Mouse (Mus musculus) forebrain, embryonic 15.5 days (tissue): ENCODE results near the gene Aqr. TPM values are rescaled to one million over a fixed set of nuclear protein-coding genes. Genes with fewer than 3 reads are reported as not detected.

ENCODE experiments used
- ATAC-seq: fragments of 200-750 bp; cut with Nextera tagmentation; replicated peaks from 2 replicates; pipeline ENCODE4 v1.8.0; 2017; ENCODE audit warnings: mild to moderate bottlenecking, moderate TSS enrichment, moderate library complexity
- H3K27ac ChIP-seq: fragments of 300-500 bp; sonication (generic); replicated peaks from 2 replicates; pipeline ENCODE4 v1.5.1; 2015; ENCODE audit warnings: mild to moderate bottlenecking, inconsistent platforms
- H3K27me3 ChIP-seq: fragments of 300-500 bp; sonication (generic); 2 replicates; pipeline ENCODE4 v1.6.1; 2015; ENCODE audit warnings: inconsistent platforms
- H3K36me3 ChIP-seq: fragments of 300-500 bp; sonication (generic); 2 replicates; pipeline ENCODE4 v1.6.1; 2015; ENCODE audit warnings: mild to moderate bottlenecking, inconsistent platforms
- H3K4me1 ChIP-seq: fragments of 300-500 bp; sonication (generic); 2 replicates; pipeline ENCODE4 v1.6.1; 2015; ENCODE audit warnings: inconsistent platforms
- H3K4me2 ChIP-seq: fragments of 300-500 bp; sonication (generic); replicated peaks from 2 replicates; pipeline ENCODE4 v1.6.1; 2015; ENCODE audit warnings: mild to moderate bottlenecking, inconsistent platforms
- H3K4me3 ChIP-seq: fragments of 300-500 bp; sonication (generic); 2 replicates; pipeline ENCODE4 v1.5.1; 2015; ENCODE audit warnings: mild to moderate bottlenecking, inconsistent platforms
- H3K9ac ChIP-seq: fragments of 300-500 bp; sonication (generic); replicated peaks from 2 replicates; pipeline ENCODE4 v1.6.1; 2015; ENCODE audit warnings: mild to moderate bottlenecking, inconsistent platforms
- H3K9me3 ChIP-seq: fragments of 300-500 bp; sonication (generic); 2 replicates; pipeline ENCODE4 v1.6.1; 2016; ENCODE audit warnings: inconsistent platforms
- WGBS: fragments of 180-500 bp; shearing (Covaris S2); methylation state at CpG from one replicate; pipeline ENCODE4 v1.1.7; 2015; ENCODE audit warnings: mixed read lengths; 5-methylcytosine and 5-hydroxymethylcytosine counted together
- polyA plus RNA-seq: library from polyadenylated mRNA; unstranded; fragments of >200 nt; fragmentation: Nextera tagmentation; extraction: Ambion mirVana; gene quantifications from 2 replicates; pipeline ENCODE4 v1.2.1, GENCODE M21; 2015

The Aqr gene
- polyA plus RNA-seq, 1 experiment from 2014 or later = 49.9 TPM

DNA sequence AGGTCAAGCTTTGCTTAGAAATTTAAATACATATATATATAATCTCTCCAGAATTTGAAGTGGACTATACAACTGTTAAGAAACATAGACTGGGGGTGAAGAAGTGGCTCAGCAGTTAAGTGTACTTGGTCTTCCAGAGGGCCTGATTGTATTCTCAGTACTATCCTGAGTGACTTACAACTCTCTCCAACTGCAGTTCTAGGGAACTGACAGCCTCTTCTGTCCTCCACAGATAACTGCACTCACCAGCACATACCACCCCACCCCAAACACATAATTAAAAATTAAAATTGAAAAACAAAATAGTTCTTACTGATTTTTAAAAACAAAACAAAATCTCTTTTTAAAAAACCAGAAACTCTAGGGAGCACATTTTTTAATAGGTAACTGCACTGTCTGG, 13.6 kb downstream of the Aqr start:
- peaks cover 13% of the 10 kb centered on the region for H3K4me1 ChIP-seq
- H3K27me3 ChIP-seq = no peaks in the 10 kb centered on the region
- peaks cover 16% of the 10 kb centered on the region; the same call in 1 of the 2 replicates for H3K36me3 ChIP-seq
- ATAC-seq = no peak
- H3K27ac ChIP-seq = no peak overlapping the region
- H3K4me2 ChIP-seq = no peak overlapping the region
- H3K9ac ChIP-seq = no peak overlapping the region
- no peaks in the 10 kb centered on the region for H3K9me3 ChIP-seq
- no peak overlapping the region for H3K4me3 ChIP-seq

DNA sequence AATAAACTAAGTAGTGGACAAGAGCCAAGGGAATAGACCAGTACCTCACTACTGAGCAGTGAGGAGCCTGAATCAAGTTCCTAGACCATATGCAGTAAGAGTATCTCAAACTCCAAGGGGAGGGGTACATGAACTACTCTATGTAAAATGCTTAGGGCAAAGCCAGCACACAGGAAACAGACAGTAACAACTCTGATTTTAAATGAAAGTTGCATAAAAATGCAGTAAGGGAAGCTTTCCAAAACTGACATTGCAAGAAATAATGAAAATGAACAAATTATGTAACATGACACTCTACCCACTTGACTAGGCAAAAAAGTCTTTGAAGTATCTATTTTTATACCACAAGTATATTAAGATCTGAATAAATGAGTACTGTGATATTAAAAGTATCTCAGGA, 19.0 kb downstream of the Aqr start:
- Histone ChIP-seq H3K9ac (no peak overlapping the region), H3K27ac (no peak overlapping the region), H3K9me3 (no peaks in the 10 kb centered on the region), H3K36me3 (peaks cover 37% of the 10 kb centered on the region), H3K4me3 (no peak overlapping the region), H3K27me3 (no peaks in the 10 kb centered on the region), H3K4me2 (no peak overlapping the region), H3K4me1 (no peaks in the 10 kb centered on the region)
- no peak for ATAC-seq

- peaks cover 57% of the 10 kb centered on the region for H3K36me3 ChIP-seq
- no peak for ATAC-seq
Measured at GRCm38 (mm10) chr2:114161978-114162377, 24.8 kb downstream of the Aqr start.

GRCm38 (mm10) chr2:114157345-114157744, 29.5 kb downstream of the Aqr start:
- no peaks in the 10 kb centered on the region for H3K27me3 ChIP-seq
- no peaks in the 10 kb centered on the region for H3K4me1 ChIP-seq
- H3K27ac ChIP-seq = no peak overlapping the region
- H3K4me2 ChIP-seq = no peak overlapping the region
- H3K4me3 ChIP-seq = no peak overlapping the region
- H3K36me3 ChIP-seq = peaks cover 74% of the 10 kb centered on the region
- no peaks in the 10 kb centered on the region for H3K9me3 ChIP-seq
- no peak overlapping the region for H3K9ac ChIP-seq
- no peak for ATAC-seq
- WGBS = 88% methylated on average over 4 of the region's 4 CpGs

More at GRCm38 (mm10) chr2:114161978-114162377, 24.8 kb downstream of the Aqr start:
- no peak overlapping the region for H3K27ac ChIP-seq
- no peaks in the 10 kb centered on the region for H3K4me1 ChIP-seq
- H3K9me3 ChIP-seq = no peaks in the 10 kb centered on the region
- no peaks in the 10 kb centered on the region for H3K27me3 ChIP-seq
- WGBS = 90% methylated on average over 1 of the region's 1 CpGs
- no peak overlapping the region for H3K4me3 ChIP-seq
- H3K9ac ChIP-seq = no peak overlapping the region
- no peak overlapping the region for H3K4me2 ChIP-seq

DNA sequence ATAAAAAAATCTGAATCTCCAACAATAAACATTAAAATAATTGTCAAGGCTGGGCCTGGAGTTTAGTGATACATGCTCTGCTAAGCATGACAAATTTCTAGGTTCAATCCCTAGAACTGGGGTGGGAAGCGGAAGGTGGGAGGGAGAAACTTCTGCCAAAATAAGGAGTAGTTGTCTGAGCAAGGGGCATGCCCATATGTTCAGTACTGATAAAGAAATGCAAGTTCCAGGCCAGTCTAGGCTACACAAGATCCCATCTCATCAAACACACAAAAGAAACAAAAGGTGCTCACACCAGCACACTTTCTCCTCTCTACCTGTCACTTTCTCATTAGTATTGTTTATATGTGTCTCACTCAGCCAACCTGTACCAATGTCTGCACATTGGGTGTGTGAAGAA, 30.2 kb downstream of the Aqr start:
- no peak overlapping the region for H3K4me2 ChIP-seq
- no peak for ATAC-seq
- H3K9ac ChIP-seq = no peak overlapping the region
- no peaks in the 10 kb centered on the region for H3K27me3 ChIP-seq
- H3K36me3 ChIP-seq = peaks cover 72% of the 10 kb centered on the region
- WGBS = 100% methylated on average over 1 of the region's 1 CpGs
- no peak overlapping the region for H3K4me3 ChIP-seq
- no peaks in the 10 kb centered on the region for H3K9me3 ChIP-seq
- H3K27ac ChIP-seq = no peak overlapping the region
- H3K4me1 ChIP-seq = no peaks in the 10 kb centered on the region

DNA sequence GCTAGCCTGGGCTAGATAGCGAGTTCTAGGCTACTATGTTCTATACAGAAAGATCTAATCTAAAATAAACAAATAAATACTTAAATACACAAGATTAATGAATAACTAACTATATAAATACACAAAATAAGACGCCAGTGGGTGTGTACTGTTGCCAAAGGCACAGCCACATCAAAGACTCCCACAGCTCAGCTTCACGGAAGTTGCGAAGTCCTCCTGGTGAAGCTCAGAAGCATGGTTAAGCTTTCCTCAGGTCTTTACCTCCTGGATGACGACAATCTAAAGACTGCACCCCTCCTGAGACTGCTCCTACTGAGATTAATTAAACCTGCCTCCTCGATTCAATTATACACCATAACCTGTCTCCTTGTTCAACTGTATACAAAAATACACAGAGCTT, 33.6 kb downstream of the Aqr start:
- Histone ChIP-seq H3K27me3 (no peaks in the 10 kb centered on the region), H3K9me3 (no peaks in the 10 kb centered on the region), H3K9ac (no peak overlapping the region), H3K4me3 (no peak overlapping the region), H3K4me2 (no peak overlapping the region), H3K27ac (no peak overlapping the region), H3K4me1 (no peaks in the 10 kb centered on the region), H3K36me3 (peaks cover 77% of the 10 kb centered on the region)
- WGBS = 94% methylated on average over 6 of the region's 6 CpGs
- no peak for ATAC-seq

GRCm38 (mm10) chr2:114146864-114147458, 39.9 kb downstream of the Aqr start:
- Histone ChIP-seq H3K36me3 (peaks cover 69% of the 10 kb centered on the region), H3K4me3 (no peak overlapping the region), H3K9me3 (no peaks in the 10 kb centered on the region), H3K27ac (no peak overlapping the region), H3K27me3 (no peaks in the 10 kb centered on the region), H3K9ac (no peak overlapping the region), H3K4me2 (no peak overlapping the region), H3K4me1 (no peaks in the 10 kb centered on the region)
- 88% methylated on average over 15 of the region's 15 CpGs for WGBS
- no peak for ATAC-seq

DNA sequence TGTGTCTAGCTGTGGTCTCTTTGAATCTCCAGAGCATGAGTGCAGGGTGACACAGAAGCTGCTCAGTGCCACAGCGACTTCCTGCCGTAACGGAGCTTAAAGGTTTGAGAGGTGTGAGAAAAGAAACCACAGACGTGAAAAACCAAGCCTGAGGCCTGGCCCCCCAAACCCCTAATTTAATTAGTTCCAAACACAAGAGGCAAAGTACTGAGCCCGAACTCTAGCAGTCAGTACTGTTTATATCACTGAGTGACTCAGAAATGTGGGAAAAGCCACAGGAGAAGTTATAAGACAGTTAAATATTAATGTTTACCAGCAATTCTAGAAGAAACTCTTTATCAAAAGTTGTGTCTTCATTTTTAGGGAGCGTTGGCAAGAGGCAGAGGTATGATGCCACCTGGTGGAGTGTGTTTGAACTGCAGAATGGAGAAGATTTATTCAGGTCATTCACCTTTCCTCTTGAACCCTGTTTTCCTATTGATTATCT, 41.5 kb downstream of the Aqr start:
- H3K9ac ChIP-seq = no peak overlapping the region
- no peaks in the 10 kb centered on the region for H3K27me3 ChIP-seq
- WGBS = 76% methylated on average over 6 of the region's 6 CpGs
- no peaks in the 10 kb centered on the region for H3K4me1 ChIP-seq
- H3K4me2 ChIP-seq = no peak overlapping the region
- H3K27ac ChIP-seq = no peak overlapping the region
- H3K36me3 ChIP-seq = peaks cover 72% of the 10 kb centered on the region
- H3K9me3 ChIP-seq = no peaks in the 10 kb centered on the region
- H3K4me3 ChIP-seq = no peak overlapping the region
- ATAC-seq = no peak

GRCm38 (mm10) chr2:114144915-114145314, 41.9 kb downstream of the Aqr start:
- Histone ChIP-seq H3K4me3 (no peak overlapping the region), H3K4me1 (no peaks in the 10 kb centered on the region), H3K36me3 (peaks cover 72% of the 10 kb centered on the region), H3K9me3 (no peaks in the 10 kb centered on the region), H3K4me2 (no peak overlapping the region), H3K27ac (no peak overlapping the region), H3K27me3 (no peaks in the 10 kb centered on the region), H3K9ac (no peak overlapping the region)
- ATAC-seq = no peak
- WGBS = 85% methylated on average over 5 of the region's 5 CpGs

- no peak overlapping the region for H3K27ac ChIP-seq
- H3K9ac ChIP-seq = no peak overlapping the region
- H3K4me2 ChIP-seq = no peak overlapping the region
- no peaks in the 10 kb centered on the region for H3K9me3 ChIP-seq
- peaks cover 74% of the 10 kb centered on the region for H3K36me3 ChIP-seq
- 75% methylated on average over 6 of the region's 6 CpGs for WGBS
- ATAC-seq = no peak
- no peak overlapping the region for H3K4me3 ChIP-seq
- no peaks in the 10 kb centered on the region for H3K4me1 ChIP-seq
- no peaks in the 10 kb centered on the region for H3K27me3 ChIP-seq
Measured at GRCm38 (mm10) chr2:114143842-114144241, 43.0 kb downstream of the Aqr start.

- no peaks in the 10 kb centered on the region for H3K4me1 ChIP-seq
- H3K9ac ChIP-seq = no peak overlapping the region
- no peak overlapping the region for H3K27ac ChIP-seq
- no peak overlapping the region for H3K4me3 ChIP-seq
- H3K36me3 ChIP-seq = peaks cover 74% of the 10 kb centered on the region
- no peak for ATAC-seq
- 95% methylated on average over 9 of the region's 9 CpGs for WGBS
- no peaks in the 10 kb centered on the region for H3K9me3 ChIP-seq
- H3K4me2 ChIP-seq = no peak overlapping the region
- H3K27me3 ChIP-seq = no peaks in the 10 kb centered on the region
Measured at GRCm38 (mm10) chr2:114136755-114137154, 50.1 kb downstream of the Aqr start.

DNA sequence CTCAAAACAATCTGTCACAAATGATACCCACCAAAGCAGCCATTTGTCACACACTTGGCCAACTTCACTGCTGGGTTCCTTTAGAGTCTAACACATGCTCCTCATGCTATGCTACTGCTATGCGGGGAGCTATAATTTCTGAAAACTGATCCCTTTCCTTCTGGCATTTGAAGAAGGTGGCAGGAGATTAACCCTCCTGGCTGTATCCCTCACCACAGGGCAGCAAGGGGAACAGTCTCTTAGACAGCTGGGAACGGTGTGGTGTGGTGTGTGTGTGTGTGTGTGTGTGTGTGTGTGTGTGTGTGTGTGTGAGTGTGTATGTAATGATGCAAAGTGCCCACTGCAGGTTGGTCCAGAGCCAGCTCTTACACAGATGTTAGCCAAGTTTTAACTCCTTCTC, 51.0 kb downstream of the Aqr start:
- no peak overlapping the region for H3K4me2 ChIP-seq
- H3K4me3 ChIP-seq = no peak overlapping the region
- H3K36me3 ChIP-seq = peaks cover 76% of the 10 kb centered on the region
- H3K4me1 ChIP-seq = no peaks in the 10 kb centered on the region
- H3K27ac ChIP-seq = no peak overlapping the region
- ATAC-seq = no peak
- H3K9me3 ChIP-seq = no peaks in the 10 kb centered on the region
- 94% methylated on average over 2 of the region's 2 CpGs for WGBS
- no peak overlapping the region for H3K9ac ChIP-seq
- no peaks in the 10 kb centered on the region for H3K27me3 ChIP-seq

GRCm38 (mm10) chr2:114133355-114133754, 53.5 kb downstream of the Aqr start:
- Histone ChIP-seq H3K27ac (no peak overlapping the region), H3K4me3 (no peak overlapping the region), H3K4me2 (no peak overlapping the region), H3K36me3 (peaks cover 76% of the 10 kb centered on the region), H3K9me3 (no peaks in the 10 kb centered on the region), H3K9ac (no peak overlapping the region), H3K27me3 (no peaks in the 10 kb centered on the region), H3K4me1 (no peaks in the 10 kb centered on the region)
- WGBS = 95% methylated on average over 4 of the region's 4 CpGs
- no peak for ATAC-seq
